Mouse (Mus musculus) lung, adult 2 months (tissue): ENCODE measurements around the gene BC005537.

Source experiments
- CTCF ChIP-seq: fragments of 200-500 bp; IDR thresholded peaks from 2 replicates; pipeline ENCODE4 v1.5.1; 2011; ENCODE audit warnings: mild to moderate bottlenecking, low read length, control low read depth; ENCODE audit not compliant: insufficient read depth
- POLR2A ChIP-seq: fragments of 200-500 bp; IDR thresholded peaks from 2 replicates; pipeline ENCODE4 v1.6.1; 2011; ENCODE audit warnings: low read depth, mild to moderate bottlenecking, control low read depth, low read length, borderline replicate concordance; ENCODE audit errors: extremely low read depth

- TF ChIP-seq POLR2A (no peak), CTCF (no peak)
These were observed 22.6 kb upstream of the BC005537 start for GRCm38 (mm10) chr13:24778706-24779380.
